Mouse (Mus musculus): ENCODE results near the gene Wdfy4.

DNA sequence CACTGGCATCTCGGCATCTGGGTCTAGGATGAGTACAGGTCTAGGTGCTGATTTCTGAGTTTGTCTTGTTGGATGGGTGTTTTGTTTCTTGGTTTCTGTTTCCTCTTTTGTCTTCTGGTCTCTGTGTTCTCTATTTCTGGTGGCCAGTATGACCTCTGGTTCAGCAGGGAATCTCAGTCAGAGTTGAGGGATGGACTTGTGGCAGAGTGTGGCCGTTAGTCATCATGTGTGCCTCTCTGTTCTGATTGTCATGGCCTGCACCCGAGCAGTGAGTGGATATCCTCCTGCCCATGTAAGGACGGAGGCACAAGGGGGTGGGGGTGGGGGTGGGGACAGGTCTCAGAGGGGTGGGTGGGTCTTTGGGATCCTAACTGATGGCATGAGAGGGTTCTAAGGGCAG, 16.9 kb upstream of the Wdfy4 start:
- no peak for TF ChIP-seq POLR2A (IDR thresholded peaks at IDR 0.05; ENCODE audit: borderline replicate concordance, extremely low read depth, insufficient read depth, insufficient read length, poor library complexity, severe bottlenecking)
- no peak for TF ChIP-seq CTCF (IDR thresholded peaks at IDR 0.05; ENCODE audit: borderline replicate concordance, extremely low read depth, insufficient read depth, insufficient read length)

Measured in brain, embryonic 14.5 days (tissue).